Mouse (Mus musculus) midbrain, embryonic 13.5 days (tissue): ENCODE data around the gene Ptch1. TPM values are rescaled to one million over a fixed set of nuclear protein-coding genes. Genes with fewer than 3 reads are reported as not detected.

Experiments used
- ATAC-seq: fragments of 200-750 bp; cut with Nextera tagmentation; 2 replicates; pipeline ENCODE4 v1.8.0; 2017; ENCODE audit warnings: mild to moderate bottlenecking, moderate TSS enrichment, moderate library complexity
- H3K27ac ChIP-seq: fragments of 300-500 bp; sonication (generic); 2 replicates; pipeline ENCODE4 v1.5.1; 2015; ENCODE audit warnings: inconsistent platforms, mild to moderate bottlenecking, moderate library complexity
- H3K27me3 ChIP-seq: fragments of 300-500 bp; sonication (generic); 2 replicates; pipeline ENCODE4 v1.6.1; 2015; ENCODE audit warnings: mild to moderate bottlenecking, inconsistent platforms
- H3K36me3 ChIP-seq: fragments of 300-500 bp; sonication (generic); 2 replicates; pipeline ENCODE4 v1.6.1; 2015; ENCODE audit warnings: mild to moderate bottlenecking, inconsistent platforms
- H3K4me1 ChIP-seq: fragments of 300-500 bp; sonication (generic); replicated peaks from 2 replicates; pipeline ENCODE4 v1.6.1; 2015; ENCODE audit warnings: inconsistent platforms
- H3K4me2 ChIP-seq: fragments of 300-500 bp; sonication (generic); replicated peaks from 2 replicates; pipeline ENCODE4 v1.6.1; 2015; ENCODE audit warnings: moderate library complexity, mild to moderate bottlenecking, inconsistent platforms
- H3K4me3 ChIP-seq: fragments of 300-500 bp; sonication (generic); replicated peaks from 2 replicates; pipeline ENCODE4 v1.5.1; 2015; ENCODE audit warnings: mild to moderate bottlenecking, inconsistent platforms
- H3K9ac ChIP-seq: fragments of 300-500 bp; sonication (generic); replicated peaks from 2 replicates; pipeline ENCODE4 v1.6.1; 2015; ENCODE audit warnings: mild to moderate bottlenecking, inconsistent platforms
- H3K9me3 ChIP-seq: fragments of 300-500 bp; sonication (generic); 2 replicates; pipeline ENCODE4 v1.6.1; 2016; ENCODE audit warnings: mild to moderate bottlenecking, inconsistent platforms
- whole genome bisulfite sequencing: fragments of 180-500 bp; shearing (Covaris S2); methylation state at CpG from one replicate; pipeline ENCODE4 v1.1.7; 2015; 5-methylcytosine and 5-hydroxymethylcytosine counted together
- polyA plus RNA-seq: library from polyadenylated mRNA; unstranded; fragments of >200 nt; fragmentation: Nextera tagmentation; extraction: Ambion mirVana; gene quantifications from 2 replicates; pipeline ENCODE4 v1.2.1, GENCODE M21; 2015

Ptch1 gene
- polyA plus RNA-seq = 16.0 and 17.8 TPM in 2 replicates

DNA sequence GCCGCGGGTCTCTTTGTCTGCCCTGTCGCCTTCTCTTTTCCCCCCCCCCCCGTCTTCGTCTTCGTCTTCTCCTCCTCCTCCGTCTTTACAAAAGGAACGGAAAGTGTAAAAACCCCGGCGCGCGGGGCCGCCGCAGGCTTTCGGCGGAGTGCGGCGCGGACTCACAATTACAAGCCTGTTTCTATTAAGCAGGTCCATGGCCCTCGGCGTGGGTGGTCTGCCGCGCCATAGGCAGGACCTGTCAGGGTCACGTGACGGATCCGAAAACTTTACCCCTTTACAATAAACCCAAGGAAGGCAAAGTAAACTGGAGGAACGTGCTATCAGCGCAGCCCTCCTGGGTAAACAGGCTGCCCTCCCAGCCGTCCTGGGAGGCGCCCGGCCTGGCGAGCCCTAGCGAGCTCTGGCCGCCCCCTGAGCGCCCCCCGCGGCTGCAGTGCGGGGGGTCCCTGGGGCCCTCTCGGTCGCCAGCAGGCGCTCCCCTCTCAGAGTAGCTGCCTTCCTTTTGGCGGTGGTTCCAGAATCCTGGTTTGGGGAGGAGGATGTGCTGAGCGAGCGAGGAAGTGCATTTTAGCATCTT is at the start of gene Ptch1:
Ptch1 (minus strand) TSS at position 343 of the 580 bp plus-strand sequence.
- H3K36me3 ChIP-seq = no peaks in the 10 kb centered on the region
- H3K27ac ChIP-seq = peak within 1 kb of the TSS; percentile 83
- H3K4me2 ChIP-seq = peak within 1 kb of the TSS; percentile 94
- H3K9ac ChIP-seq = peak within 1 kb of the TSS; percentile 79
- WGBS = 1% methylated on average over 44 of the region's 44 CpGs
- peaks cover 77% of the 10 kb centered on the region for H3K27me3 ChIP-seq
- ATAC-seq = peak; percentile 58
- peak within 1 kb of the TSS; percentile 94 for H3K4me3 ChIP-seq
- peaks cover 51% of the 10 kb centered on the region for H3K4me1 ChIP-seq
- H3K9me3 ChIP-seq = no peaks in the 10 kb centered on the region

DNA sequence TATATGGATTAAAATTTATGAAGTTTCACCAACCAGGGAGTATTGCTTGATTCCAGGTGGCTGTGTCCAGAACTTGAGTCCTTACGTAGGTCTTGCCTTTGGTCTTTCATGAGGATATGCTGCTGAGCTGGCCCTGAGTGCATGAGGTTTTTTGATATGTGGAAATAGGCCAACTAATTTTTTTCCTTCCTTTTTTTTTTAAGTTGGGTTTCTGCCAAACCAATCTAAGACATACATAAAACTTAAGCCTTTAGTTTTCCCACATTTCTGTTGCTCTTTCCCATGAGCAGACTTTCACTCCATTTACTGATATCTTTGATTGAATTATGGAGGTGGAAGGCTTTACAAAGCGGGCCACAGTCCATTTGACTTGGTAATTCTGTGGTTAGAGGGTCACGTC is 47.9 kb upstream of the Ptch1 start:
- Histone ChIP-seq H3K36me3 (no peaks in the 10 kb centered on the region), H3K4me2 (no peak overlapping the region), H3K4me1 (no peaks in the 10 kb centered on the region), H3K9me3 (no peaks in the 10 kb centered on the region), H3K27ac (no peak overlapping the region), H3K27me3 (peaks cover 71% of the 10 kb centered on the region), H3K4me3 (no peak overlapping the region), H3K9ac (no peak overlapping the region)
- no peak for ATAC-seq
- 79% methylated on average over 3 of the region's 3 CpGs for WGBS

DNA sequence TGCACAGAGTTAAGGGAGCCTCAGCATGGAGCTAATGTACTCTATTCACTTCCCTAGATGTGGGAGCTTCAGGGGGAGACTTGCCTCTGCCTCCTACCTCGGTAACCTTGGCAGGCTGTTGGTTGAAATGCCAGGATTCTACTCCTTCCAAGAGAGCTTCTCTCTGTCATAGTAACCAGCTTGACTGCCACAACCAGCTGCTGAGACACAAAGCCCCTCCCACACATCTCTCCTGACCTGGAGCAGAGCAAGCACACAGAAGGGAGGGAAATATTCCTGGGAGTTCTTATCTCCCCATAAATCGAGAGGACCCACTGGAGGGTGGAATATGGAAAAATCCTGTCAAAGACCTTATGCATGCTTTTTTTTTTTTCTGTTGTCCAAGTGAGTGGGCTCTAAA is 39.8 kb upstream of the Ptch1 start:
- Histone ChIP-seq H3K36me3 (no peaks in the 10 kb centered on the region), H3K27me3 (peaks cover 35% of the 10 kb centered on the region), H3K4me1 (no peaks in the 10 kb centered on the region), H3K4me3 (no peak overlapping the region), H3K9ac (no peak overlapping the region), H3K27ac (no peak overlapping the region), H3K9me3 (no peaks in the 10 kb centered on the region), H3K4me2 (no peak overlapping the region)
- ATAC-seq = no peak
- 74% methylated on average over 2 of the region's 2 CpGs for WGBS

DNA sequence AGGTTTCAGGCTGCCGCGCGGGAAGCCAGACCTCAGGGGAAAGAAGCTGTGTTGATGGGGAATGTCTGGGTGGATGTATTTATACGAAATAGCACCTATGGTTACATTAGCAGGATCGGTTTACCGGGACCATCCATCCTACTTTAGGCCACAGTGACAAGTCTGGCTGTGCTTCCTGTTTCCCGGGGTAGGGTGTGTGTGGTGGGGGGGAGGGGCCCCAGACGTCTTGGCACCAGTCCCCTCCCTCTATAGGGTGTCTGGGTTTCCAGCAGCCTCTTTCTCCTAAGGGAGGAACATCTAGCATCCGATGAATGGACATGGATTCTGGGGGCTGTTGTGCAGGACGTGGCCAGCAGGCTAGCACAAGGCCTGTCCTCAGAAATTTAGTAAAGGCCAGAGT is 36.3 kb upstream of the Ptch1 start:
- no peak for ATAC-seq
- Histone ChIP-seq H3K27ac (no peak overlapping the region), H3K9me3 (no peaks in the 10 kb centered on the region), H3K27me3 (peaks cover 28% of the 10 kb centered on the region), H3K4me2 (no peak overlapping the region), H3K4me1 (no peaks in the 10 kb centered on the region), H3K9ac (no peak overlapping the region), H3K4me3 (no peak overlapping the region), H3K36me3 (no peaks in the 10 kb centered on the region)
- WGBS = 51% methylated on average over 10 of the region's 10 CpGs

DNA sequence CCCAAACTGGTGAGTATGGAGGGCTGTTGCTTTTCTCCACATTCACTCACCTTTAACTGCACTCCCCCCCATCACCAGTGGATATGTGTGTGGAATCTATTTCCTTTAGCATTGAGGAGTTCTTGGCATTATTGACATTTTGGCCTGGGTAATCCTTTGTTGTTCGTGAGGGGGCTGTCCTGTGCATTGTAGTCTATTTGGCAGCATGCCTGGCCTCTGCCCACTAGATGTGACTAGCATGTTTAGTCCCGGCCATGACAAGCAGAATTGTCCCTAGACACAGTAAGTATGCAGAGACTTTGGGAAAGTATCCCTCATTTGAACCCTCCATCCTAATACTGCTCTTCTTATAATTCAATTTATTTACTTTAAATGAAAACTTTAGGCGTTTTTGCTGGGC is 24.2 kb upstream of the Ptch1 start:
- Histone ChIP-seq H3K4me2 (no peak overlapping the region), H3K36me3 (no peaks in the 10 kb centered on the region), H3K4me3 (no peak overlapping the region), H3K9ac (no peak overlapping the region), H3K9me3 (no peaks in the 10 kb centered on the region), H3K27ac (no peak overlapping the region), H3K27me3 (peaks cover 4% of the 10 kb centered on the region; the same call in 1 of the 2 replicates), H3K4me1 (peaks cover 13% of the 10 kb centered on the region; the same call in 1 of the 2 replicates)
- ATAC-seq = peak; percentile 53; the same call in 1 of the 2 replicates
- WGBS = 48% methylated on average over 3 of the region's 3 CpGs

DNA sequence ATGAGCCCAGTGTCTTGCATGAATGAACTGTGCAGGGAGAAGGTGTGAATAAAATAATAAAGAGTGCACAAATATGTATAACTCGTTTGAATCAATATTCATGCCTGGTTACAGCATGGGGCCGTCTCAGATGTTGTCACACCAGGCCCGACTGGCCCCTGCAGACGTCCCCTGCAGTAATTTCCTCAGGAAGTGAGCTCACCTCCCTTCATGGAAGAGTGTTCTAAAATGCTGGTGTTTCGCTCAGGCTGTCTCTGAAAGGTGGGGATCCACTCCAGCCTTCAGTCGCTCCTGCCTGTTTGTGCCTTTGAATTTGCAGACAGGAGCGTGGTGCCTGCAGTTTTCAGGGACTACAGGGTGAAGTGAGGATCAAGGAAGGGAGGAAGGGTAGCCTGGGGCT is 22.5 kb upstream of the Ptch1 start:
- Histone ChIP-seq H3K4me1 (peaks cover 13% of the 10 kb centered on the region; the same call in 1 of the 2 replicates), H3K9me3 (no peaks in the 10 kb centered on the region), H3K36me3 (no peaks in the 10 kb centered on the region), H3K27me3 (peaks cover 4% of the 10 kb centered on the region; the same call in 1 of the 2 replicates), H3K4me3 (no peak overlapping the region), H3K4me2 (no peak overlapping the region), H3K27ac (no peak overlapping the region), H3K9ac (no peak overlapping the region)
- no peak for ATAC-seq
- 75% methylated on average over 7 of the region's 7 CpGs for WGBS

DNA sequence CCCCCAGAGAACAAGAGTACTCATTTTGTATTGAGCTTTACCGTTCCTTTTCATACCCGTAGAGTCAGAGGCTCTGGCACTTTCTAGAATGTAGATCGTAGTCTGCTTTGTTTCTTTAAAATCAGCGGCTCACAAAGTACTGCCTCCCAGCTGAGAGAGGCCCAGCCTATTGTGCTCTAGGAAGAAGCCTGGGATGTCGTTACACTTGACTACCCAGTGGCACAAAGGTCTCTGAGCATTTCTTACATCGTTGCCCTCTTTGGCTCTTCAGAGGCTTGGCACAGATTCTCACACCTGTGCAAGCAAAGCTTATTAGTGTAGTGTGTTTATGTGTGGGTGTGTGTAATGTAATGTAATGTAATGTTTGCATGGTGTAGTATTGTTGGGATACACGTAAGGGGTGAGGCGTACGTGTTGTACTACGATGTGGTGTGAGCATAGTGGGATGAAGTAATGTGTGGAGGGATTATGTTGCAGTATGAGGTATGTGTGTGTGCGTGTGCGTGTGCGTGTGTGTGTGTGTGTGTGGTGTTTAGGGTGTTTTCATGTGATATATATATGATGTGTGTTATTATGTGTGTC is 20.2 kb upstream of the Ptch1 start:
- Histone ChIP-seq H3K36me3 (no peaks in the 10 kb centered on the region), H3K4me2 (no peak overlapping the region), H3K27me3 (peaks cover 2% of the 10 kb centered on the region; the same call in 1 of the 2 replicates), H3K27ac (no peak overlapping the region), H3K9me3 (no peaks in the 10 kb centered on the region), H3K9ac (no peak overlapping the region), H3K4me1 (peaks cover 13% of the 10 kb centered on the region; the same call in 1 of the 2 replicates), H3K4me3 (no peak overlapping the region)
- 39% methylated on average over 13 of the region's 13 CpGs for WGBS
- 0 out of 2 replicates have a peak, but pooled peaks have one; percentile 60 for ATAC-seq

DNA sequence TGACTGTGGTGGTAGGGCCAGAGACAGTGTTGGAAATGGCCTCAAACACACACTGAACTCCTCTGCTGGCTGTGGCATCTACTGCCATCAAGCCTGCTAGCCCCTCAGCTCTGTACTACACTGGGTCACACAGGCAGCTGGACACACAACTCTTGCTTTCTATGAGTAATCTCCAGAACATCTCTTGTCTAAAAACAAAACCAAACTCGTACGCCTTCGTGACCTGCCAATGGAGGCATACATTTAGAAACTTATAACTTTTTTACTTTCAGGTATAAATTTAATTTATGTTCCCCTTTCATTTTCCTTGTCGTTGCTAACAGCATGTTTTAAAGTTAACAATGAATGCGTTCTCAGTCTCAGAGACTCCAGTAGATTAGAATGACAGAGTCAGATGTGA is 19.4 kb upstream of the Ptch1 start:
- Histone ChIP-seq H3K27ac (no peak overlapping the region), H3K36me3 (no peaks in the 10 kb centered on the region), H3K9me3 (no peaks in the 10 kb centered on the region), H3K9ac (no peak overlapping the region), H3K4me1 (peaks cover 13% of the 10 kb centered on the region; the same call in 1 of the 2 replicates), H3K27me3 (no peaks in the 10 kb centered on the region), H3K4me2 (no peak overlapping the region), H3K4me3 (no peak overlapping the region)
- 77% methylated on average over 5 of the region's 5 CpGs for WGBS
- no peak for ATAC-seq

DNA sequence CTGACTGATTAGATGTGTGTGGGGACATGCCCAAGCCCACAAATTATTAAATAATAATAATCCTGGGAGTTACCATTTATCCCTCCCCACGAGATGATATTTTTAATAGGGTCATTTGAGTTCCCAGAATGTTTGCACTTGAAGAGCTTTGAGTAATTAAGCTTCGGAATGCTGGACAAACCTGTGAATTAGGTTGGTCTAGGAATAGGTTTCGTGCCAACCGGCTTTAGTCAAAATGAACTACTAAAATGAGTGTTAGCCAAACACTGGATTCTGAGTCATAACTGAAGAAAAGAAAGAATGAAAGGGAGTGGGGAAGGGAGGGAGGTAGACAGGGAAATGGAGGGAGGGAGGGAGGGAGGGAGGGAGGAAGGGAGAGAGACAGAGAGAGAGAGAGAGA is 1.2 kb upstream of the Ptch1 start:
- H3K27me3 ChIP-seq = peaks cover 64% of the 10 kb centered on the region
- peaks cover 38% of the 10 kb centered on the region for H3K4me1 ChIP-seq
- no peak overlapping the region for H3K9ac ChIP-seq
- H3K27ac ChIP-seq = no peak overlapping the region
- H3K9me3 ChIP-seq = no peaks in the 10 kb centered on the region
- no peak overlapping the region for H3K4me3 ChIP-seq
- ATAC-seq = no peak
- H3K4me2 ChIP-seq = no peak overlapping the region
- 65% methylated on average over 4 of the region's 4 CpGs for WGBS
- H3K36me3 ChIP-seq = no peaks in the 10 kb centered on the region

DNA sequence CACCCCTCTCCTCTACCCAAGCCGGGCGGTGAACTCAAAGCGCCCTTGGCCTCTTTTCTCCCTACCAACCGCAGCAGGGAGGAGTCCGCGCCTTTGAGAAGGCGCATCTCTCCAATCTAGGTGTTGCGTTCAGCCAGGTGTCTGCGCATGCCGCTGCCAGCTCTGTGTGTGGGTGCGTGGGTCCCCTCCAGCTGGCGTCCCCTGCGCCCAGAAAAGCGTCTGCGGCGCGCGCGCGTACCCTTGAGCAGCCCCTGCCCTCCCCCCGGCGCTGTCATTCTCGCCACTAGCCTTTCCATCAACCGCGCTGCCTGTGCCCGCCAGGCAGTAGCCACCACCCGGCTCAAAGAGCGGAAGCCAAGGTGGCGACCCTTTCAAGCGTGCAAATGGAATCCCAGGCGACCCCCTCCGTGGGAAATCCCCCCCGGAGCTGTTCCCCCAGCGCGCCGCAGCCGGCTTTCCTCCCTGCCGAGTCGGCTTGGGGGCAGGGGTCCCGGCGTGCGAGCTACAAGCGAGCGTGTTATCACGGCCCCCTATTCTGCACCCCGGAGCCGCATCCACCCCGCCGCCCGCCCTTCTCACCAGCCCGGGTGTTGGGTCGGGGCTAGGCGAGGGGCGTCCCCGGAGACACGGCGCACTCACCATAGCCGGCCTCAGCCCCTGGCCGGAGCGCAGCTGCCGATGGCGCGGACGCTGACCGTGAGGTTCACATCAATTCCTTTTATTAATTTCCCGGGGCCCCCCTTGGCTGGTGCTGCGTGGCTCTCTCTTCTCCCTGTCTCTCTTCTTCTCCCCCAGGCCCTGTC is 744 bp downstream of the Ptch1 start:
- WGBS = under 1% methylated on average over 67 of the region's 67 CpGs
- peak; percentile 71 for ATAC-seq

DNA sequence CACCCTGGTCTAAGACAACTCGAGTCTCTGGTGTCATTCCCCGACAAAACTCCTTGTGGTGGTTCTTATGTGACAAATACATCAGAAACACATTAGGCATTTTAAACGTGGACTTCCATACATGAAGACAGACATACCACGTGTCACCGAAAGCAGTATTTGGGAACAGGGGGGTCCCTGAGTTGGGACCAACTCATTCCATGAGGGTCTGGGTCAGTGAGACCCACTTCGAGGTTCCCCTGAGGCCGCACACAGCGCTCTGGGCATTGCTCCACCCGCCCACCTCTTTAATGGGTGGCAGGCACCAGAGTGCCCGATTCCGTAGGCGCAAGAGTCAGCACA is 1.3 kb downstream of the Ptch1 start:
- no peaks in the 10 kb centered on the region for H3K9me3 ChIP-seq
- peaks cover 56% of the 10 kb centered on the region for H3K4me1 ChIP-seq
- ATAC-seq = peak; percentile 9
- peak overlapping the region; percentile 79 for H3K9ac ChIP-seq
- WGBS = under 1% methylated on average over 12 of the region's 12 CpGs
- H3K4me2 ChIP-seq = peak overlapping the region; percentile 94
- H3K27me3 ChIP-seq = peaks cover 76% of the 10 kb centered on the region
- H3K4me3 ChIP-seq = peak overlapping the region; percentile 94
- H3K27ac ChIP-seq = peak overlapping the region; percentile 83
- no peaks in the 10 kb centered on the region for H3K36me3 ChIP-seq

More for the DNA sequence above, 744 bp downstream of the Ptch1 start:
- H3K27ac ChIP-seq = peak overlapping the region; percentile 83
- H3K9ac ChIP-seq = peak overlapping the region; percentile 79
- H3K9me3 ChIP-seq = no peaks in the 10 kb centered on the region
- no peaks in the 10 kb centered on the region for H3K36me3 ChIP-seq
- peak overlapping the region; percentile 94 for H3K4me2 ChIP-seq
- H3K4me3 ChIP-seq = peak overlapping the region; percentile 94
- H3K4me1 ChIP-seq = peaks cover 53% of the 10 kb centered on the region
- peaks cover 78% of the 10 kb centered on the region for H3K27me3 ChIP-seq

DNA sequence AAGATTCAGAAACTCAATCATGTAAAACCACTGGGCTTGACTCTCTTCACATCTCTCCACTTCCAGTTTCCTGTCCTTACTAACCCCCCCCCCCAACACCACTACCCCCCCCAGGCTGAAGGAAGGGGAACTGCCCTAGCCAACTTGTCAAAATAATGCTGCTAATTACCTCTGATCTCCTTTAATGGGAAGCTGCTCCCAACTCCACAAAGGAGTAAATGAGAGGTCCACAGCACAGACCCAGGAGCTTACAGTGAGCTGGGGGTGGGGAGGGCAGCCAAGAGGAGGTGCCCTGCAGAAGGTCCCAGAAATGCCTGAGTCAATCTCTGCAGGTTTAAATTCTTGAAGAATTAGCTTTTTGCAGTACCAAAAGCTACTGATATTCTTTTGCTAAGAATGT is 2.9 kb downstream of the Ptch1 start:
- ATAC-seq = no peak
- H3K9me3 ChIP-seq = no peaks in the 10 kb centered on the region
- H3K36me3 ChIP-seq = no peaks in the 10 kb centered on the region
- peaks cover 60% of the 10 kb centered on the region for H3K27me3 ChIP-seq
- H3K27ac ChIP-seq = peak overlapping the region; percentile 31; the same call in 1 of the 2 replicates
- peak overlapping the region; percentile 94 for H3K4me2 ChIP-seq
- H3K4me1 ChIP-seq = peaks cover 63% of the 10 kb centered on the region
- peak overlapping the region; percentile 45; the same call in 1 of the 2 replicates for H3K9ac ChIP-seq
- peak overlapping the region; percentile 94 for H3K4me3 ChIP-seq
